Mouse (Mus musculus) activated CD4-positive, CD25-positive, alpha-beta regulatory T cell, adult 4 months (primary cell): Measurements from ENCODE around the gene Kdm5a. TPM values are rescaled to one million over a fixed set of nuclear protein-coding genes. Genes with fewer than 3 reads are reported as not detected.

Experiments
- ATAC-seq: one replicate; pipeline ENCODE4 v1.8.0; 2017
- polyA plus RNA-seq, 2 experiments: library from polyadenylated mRNA; unstranded; fragments of 100-300 nt; shearing (Covaris generic); gene quantifications; one replicate each; pipeline ENCODE4 v1.2.1; 2017

Kdm5a gene
- polyA plus RNA-seq, 2 experiments from 2014 or later: 65.3 to 71.4 TPM

DNA sequence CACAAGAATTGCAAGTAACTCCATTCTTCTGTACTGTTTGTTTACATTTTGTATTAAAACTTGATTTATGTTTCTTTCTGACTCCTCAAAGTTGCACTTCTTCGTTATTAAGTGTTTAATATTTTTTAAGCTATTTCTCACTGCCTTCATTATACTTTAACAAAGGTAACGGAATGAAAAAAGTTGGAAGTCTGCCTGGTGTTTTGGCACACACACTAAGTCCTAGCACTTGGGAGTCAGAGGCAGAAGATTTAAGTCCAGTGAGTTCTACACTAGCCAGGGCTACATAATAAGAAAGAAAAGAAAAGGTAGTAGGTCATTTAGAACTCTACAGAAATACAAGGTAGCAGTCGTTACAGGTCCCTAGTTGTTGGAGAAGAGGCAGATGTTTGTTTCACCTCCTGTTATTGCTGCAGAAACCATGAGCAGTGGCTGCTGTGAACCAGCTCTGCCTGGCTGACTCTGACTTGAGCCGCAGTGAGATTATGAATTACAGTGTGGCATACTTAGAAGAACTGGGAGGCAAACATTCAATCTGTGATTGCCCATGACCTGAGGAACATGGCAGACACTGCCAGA is 78.3 kb downstream of the Kdm5a start:
- ATAC-seq: no peak

DNA sequence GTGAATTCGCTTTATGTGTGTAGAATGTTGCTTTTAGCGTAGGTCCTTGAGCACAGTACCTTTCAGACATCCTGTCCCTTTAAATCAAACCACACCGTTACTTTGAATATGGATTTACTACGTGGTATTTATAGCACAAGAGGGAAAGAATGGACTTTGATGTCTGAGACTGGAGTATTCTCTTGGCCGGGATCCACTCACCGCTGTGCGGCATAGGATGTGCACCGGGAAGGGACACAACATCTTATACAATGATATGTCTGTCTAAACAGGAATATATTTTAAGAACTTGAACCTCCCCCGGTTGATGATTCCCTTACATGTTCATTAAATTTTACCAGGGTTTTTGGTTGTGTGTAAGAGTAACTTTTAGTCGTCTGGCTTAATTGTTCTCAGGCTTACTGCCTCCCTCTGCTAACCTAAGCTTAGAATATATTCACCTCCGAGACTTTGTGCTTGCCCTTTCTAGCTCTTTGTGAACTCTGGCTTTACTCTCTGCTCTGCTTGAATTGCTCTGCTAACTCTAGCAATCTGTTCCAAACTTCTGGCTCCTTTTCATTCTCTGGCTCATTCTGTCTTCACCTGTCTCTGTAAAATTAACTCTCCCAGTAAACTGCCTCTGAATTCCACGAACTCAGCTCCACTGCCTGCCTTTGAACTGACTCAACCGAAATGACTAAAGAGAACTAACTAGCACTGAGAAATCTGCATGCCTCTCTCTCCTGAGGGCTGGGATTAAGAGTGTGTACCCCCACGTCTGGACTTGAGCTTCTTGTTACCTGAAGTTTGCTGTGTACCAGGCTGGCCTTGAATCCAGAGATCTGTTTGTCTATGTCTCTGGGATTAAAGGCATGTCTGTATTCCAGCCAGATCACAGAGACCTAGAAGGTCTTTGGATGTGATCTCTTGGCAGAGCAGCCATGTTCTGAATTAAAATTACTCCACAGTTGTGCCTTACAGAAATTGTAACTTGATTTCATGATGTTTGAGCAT is 79.7 kb downstream of the Kdm5a start:
- ATAC-seq: no peak

DNA sequence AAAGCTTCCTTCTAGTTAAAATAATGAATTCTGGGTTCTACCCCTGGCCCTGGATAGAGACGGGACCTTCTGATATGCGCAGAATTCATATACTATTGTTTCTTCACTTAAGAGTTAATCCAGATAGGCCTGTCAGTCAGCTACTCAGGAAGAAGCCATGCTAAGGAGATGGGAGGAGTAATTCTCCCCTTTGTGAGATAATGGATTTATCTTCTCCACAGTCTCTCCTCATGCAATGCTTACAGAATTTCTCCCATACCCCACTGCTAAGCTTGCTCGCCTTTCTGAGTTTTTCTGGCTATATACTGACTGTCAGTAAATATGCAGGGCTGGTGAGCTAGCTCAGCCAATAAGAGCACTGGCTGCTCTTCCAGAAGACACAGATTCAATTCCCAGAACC is 86.3 kb downstream of the Kdm5a start:
- ATAC-seq: no peak

DNA sequence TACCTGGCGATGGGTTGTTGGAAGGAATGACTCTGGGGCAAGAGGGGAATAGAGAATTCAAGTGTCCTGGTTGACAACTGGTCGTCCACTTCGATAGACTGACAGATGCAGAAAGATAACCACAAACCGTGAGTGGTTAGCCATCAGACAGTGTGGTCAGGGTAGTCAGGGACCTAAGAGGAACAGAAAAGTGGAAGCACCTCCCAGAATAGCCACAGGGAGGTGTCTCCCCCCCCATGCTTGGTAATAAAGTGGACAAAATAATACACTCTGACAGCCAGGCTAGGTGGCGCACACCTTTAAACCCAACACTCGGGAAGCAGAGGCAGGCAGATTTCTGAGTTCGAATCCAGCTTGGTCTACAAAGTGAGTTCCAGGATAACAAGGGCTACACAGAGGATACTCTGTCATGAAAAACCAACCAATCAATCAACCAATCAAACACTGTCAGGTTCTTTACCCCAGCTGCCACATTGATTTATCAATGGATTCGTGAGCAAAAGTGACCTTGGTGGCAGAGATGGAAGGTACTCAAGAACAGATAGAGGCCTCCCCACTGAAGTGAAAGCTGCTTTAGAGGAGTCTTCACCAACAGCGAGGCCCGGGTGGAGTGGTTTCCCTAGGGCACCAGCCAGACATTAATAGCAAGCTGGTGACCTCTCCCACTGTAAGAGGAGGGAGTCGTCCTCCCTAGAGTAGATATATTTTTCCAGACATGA is 88.6 kb downstream of the Kdm5a start:
- ATAC-seq: no peak

GRCm38 (mm10) chr6:120453103-120453445 is 89.2 kb downstream of the Kdm5a start:
- ATAC-seq: peak; percentile 53

DNA sequence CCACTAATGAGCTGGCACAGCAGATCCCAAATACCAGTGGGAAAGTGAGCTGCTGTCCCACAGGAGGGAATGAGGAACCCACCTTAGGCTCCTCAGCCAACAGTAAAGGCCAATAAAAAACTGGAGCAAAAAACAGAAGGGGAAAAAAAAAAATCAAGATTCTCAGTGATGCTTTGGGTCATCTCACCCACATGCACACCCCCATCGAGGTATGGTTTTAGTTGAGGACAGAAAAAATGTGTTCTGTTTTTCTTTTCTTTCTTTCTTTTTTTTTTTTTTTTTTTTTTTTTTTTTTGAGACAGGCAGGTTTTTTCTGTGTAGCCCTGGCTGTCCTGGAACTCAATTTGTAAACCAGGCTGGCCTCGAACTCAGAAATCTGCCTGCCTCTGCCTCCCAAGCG is 89.6 kb downstream of the Kdm5a start:
- no peak for ATAC-seq

DNA sequence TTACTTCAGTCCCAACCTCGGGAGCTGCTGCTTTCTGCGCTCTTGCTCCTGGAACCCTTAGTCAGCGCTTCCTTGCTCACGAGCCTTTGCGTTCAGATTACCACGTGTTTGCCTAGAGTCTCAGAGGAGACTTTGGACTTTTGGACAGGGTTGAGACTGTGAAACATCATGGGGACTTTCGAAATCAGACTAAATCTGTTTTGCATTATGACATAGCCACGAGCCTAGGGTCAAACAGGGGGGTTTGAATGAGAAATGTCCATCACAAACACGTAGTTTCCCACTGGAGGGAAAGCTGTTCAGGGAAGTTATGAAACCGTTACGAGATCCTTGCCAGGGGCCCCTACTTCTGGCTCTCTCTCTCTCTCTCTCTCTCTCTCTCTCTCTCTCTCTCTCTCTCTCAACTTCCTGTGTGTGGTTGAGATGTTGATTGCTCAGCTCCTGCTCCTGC is 90.7 kb downstream of the Kdm5a start:
- peak; percentile 49 for ATAC-seq

DNA sequence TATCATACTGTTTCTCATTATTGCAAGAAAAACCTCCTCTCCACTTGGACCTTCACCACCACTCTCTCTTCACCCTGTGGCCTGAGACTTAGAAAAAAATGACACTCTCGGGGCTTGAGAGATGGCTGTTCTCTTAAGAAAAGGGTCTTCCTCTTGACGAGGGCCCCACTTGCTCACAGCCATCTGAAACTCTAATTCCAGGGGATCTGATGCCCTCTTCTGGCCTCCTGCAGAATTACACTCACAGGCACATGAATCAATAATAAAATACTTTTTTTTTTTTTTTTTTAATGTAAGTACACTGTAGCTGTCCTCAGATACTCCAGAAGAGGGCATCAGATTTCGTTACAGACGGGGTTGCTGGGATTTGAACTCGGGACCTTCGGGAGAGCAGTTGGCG is 93.2 kb downstream of the Kdm5a start:
- no peak for ATAC-seq

DNA sequence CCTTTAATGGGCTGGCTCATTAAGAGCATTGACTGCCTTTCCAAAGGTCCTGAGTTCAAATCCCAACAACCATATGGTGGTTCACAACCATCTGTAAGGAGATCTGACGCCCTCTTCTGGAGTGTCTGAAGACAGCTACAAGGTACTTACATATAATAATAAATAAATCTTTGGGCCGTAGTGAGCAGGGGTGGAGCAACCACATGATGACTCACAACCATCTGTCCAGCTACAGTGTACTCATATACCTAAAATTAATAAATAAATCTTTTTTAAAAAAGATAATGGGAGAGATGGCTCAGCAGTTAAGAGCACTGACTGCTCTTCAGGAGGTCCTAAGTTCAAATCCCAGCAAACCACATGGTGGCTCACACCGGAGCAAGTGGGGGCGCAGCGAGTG is 93.8 kb downstream of the Kdm5a start:
- no peak for ATAC-seq

GRCm38 (mm10) chr6:120461217-120461616 is 97.3 kb downstream of the Kdm5a start:
- no peak for ATAC-seq

DNA sequence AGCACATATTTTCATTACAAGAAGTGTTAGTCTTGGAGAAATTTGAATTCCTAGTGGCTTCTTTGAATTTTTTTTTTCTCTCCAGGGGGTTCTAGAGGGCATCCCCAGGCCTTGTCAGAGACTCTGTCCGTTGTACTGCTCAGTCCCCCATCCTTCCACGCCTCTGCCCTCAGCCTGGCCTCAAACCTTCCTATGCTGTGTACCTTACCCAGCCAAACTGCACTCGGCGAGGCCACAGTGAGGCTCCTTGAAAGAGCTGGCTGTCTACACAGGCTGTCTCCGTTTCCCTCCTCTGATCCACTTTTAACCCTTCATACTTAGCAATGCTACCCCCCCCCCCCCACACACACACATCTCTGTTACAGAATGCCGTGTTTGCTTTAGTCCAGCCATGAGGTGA is 98.3 kb downstream of the Kdm5a start:
- no peak for ATAC-seq

DNA sequence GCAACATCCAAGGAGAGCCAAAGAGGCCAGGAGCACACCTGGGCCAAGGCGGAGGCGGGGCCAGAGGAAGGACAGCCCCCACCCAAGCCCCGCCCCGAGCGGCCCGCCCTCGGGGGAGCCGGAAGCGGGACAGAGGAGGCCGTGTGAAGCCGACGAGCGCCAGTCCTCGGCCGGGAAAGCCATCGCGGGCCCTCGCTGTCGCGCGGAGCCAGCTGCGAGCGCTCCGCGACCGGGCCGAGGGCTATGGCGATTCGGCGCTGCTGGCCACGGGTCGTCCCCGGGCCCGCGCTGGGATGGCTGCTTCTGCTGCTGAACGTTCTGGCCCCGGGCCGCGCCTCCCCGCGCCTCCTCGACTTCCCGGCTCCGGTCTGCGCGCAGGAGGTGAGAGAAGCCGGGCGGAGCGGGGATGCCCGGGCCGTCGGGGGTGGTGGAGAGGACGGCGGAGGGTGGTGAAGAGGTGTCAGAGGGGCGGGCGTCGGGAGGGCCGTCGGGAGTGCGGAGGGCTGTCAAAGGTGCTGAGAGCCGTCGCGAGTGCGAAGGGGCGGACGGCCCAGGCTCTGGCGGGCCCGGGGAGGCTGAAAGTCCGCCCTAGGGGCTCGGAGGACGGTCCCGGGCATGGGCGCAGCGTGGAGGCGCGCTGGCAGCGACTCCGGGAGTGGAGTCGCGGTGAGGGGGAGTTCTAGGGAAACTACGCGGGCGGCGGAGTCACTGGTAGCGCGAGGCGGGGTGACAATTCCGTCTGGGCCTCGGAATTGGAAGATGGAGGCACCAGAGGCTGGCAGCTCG is 99.4 kb downstream of the Kdm5a start, which contains the start of gene Il17ra:
Il17ra (plus strand) TSS at position 162 of the 786 bp plus-strand sequence.
- ATAC-seq: peak; percentile 40

DNA sequence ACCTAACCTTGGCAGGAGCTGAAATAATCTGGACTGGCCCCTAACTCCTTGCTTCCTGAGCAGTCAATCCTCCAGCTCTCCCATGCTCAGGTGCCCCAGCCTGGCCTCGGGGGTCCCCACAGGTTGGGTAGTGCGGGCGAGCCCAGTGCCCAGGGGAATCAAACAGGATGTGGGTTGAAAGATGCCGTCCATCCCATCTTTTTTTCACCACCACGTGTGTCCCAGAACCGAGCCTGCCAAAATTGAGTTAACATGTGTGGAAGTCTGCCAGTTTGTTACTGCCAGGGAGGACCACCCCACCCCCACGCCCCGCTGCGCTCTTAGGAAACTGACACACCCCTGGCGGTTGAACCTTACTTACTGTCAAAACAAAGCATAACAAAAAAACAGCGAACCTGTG is 100.0 kb downstream of the Kdm5a start:
- peak; percentile 37 for ATAC-seq

DNA sequence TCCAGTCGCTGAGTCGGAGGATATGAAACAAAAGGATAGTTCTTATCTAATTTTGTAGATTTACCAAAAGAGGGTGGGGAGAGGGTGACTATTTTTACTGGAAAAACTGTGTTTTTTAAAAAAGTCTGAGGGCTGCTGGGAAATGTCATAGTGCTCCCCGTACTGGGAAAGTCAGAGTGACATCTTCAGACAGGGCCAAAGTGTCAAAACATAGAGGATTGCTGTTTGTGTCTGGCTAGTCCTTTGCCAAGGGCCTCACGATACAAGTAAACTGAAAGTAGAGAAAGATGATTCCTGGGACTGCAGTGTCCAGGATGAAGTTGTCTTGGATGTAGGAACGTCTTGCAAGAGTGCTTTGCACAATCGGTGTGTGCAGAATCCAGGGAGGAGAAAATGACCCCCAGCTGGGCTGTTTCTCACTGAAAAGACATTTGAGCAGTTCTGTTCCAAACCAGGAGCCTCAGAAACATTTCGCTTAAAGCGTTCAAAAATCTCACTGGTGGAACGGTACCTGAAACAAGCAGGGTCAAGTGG is 100.5 kb downstream of the Kdm5a start:
- ATAC-seq: no peak

DNA sequence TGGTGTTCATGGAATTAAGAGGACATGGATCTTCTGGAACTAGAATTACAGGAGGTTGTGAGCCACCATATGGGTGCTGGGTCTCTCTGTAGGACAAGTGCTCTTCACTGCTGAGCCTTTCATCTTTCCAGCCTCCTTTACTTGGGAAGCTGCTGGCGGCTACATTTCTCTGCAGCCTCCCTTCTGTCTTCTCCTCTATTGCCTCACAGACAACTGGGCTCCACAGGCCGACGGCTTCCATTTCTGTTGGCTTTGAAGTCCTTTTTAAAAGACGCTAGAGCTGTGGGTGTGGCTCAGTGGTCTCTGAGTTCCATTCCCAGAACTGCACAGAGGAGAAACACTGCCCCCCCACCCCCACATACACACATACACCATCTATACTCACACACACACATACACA is 101.5 kb downstream of the Kdm5a start:
- ATAC-seq: no peak

GRCm38 (mm10) chr6:120466609-120467329 is 102.8 kb downstream of the Kdm5a start:
- peak; percentile 73 for ATAC-seq

DNA sequence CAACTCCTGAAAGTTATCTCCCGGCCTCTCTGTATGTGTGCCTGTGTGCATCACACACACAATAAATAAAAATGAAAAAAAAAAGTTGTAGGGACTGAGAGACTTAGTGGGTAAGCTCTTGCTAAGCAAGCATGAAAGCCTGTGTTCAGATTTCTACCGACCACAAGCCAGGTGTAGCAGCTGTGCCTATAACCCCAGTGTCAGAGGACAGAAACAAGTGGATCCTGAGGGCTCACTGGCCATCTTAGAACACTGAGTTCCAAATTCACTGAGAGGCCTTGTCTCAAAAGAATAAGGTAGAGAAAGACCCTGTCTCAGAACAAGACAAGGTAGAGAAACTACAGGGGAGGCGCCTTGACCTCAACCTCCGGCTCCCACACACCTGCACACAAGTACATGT is 104.3 kb downstream of the Kdm5a start:
- no peak for ATAC-seq

DNA sequence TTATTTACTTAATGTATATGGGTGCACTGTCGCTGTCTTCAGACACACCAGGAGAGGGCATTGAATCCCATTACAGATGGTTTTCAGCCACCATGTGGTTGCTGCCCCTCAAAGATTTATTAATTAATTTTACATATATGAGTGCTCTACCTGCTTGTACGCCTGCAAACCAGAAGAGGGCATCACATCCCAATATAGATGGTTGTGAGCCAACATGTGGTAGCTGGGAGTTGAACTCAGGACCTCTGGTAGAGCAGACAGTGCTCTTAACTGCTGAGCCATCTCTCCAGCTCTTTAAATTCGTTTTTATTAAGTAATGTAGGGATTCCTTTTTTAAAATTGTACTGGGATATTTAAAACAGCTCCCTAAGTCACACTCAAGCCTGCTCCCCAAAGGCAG is 105.3 kb downstream of the Kdm5a start:
- no peak for ATAC-seq

GRCm38 (mm10) chr6:120469770-120470169 is 105.8 kb downstream of the Kdm5a start:
- no peak for ATAC-seq

- peak; percentile 44 for ATAC-seq
Observed at GRCm38 (mm10) chr6:120470666-120471065, 106.7 kb downstream of the Kdm5a start.

- ATAC-seq: no peak
Observed at GRCm38 (mm10) chr6:120471991-120472441, 108.1 kb downstream of the Kdm5a start.
